Mouse (Mus musculus) liver, adult 2 months (tissue): ENCODE measurements around the gene Kdm6a. TPM values are rescaled to one million over a fixed set of nuclear protein-coding genes. Genes with fewer than 3 reads are reported as not detected.
A peak's percentile ranks its signal among the peaks of the same experiment; 100 is the strongest.

Experiments
- DNase-seq: peaks from one replicate; pipeline ENCODE4 v3.0.0-alpha.2; 2011; ENCODE audit warnings: low read depth, low spot score; ENCODE audit errors: extremely low read depth
- H3K27ac ChIP-seq: fragments of 200-500 bp; replicated peaks from 2 replicates; pipeline ENCODE4 v1.5.1; 2012; ENCODE audit warnings: low read depth, mild to moderate bottlenecking, control low read depth, inconsistent platforms, low read length; ENCODE audit not compliant: insufficient read depth
- H3K27me3 ChIP-seq: fragments of 200-500 bp; 2 replicates; pipeline ENCODE4 v1.6.1; 2012; ENCODE audit warnings: mild to moderate bottlenecking, moderate library complexity, low read length, inconsistent platforms; ENCODE audit not compliant: control insufficient read depth, insufficient read depth
- H3K36me3 ChIP-seq: fragments of 200-500 bp; 2 replicates; pipeline ENCODE4 v1.6.1; 2012; ENCODE audit warnings: low read length, inconsistent platforms; ENCODE audit not compliant: control insufficient read depth, insufficient read depth
- H3K4me1 ChIP-seq: fragments of 200-500 bp; 2 replicates; pipeline ENCODE4 v1.6.1; 2011; ENCODE audit warnings: low read length; ENCODE audit not compliant: control insufficient read depth, insufficient read depth
- H3K4me3 ChIP-seq: fragments of 200-500 bp; 2 replicates; pipeline ENCODE4 v1.5.1; 2011; ENCODE audit warnings: low read depth, mild to moderate bottlenecking, control low read depth, low read length, moderate library complexity; ENCODE audit not compliant: insufficient read depth
- H3K79me2 ChIP-seq: fragments of 200-500 bp; 2 replicates; pipeline ENCODE4 v1.6.1; 2012; ENCODE audit warnings: inconsistent platforms, mild to moderate bottlenecking, low read length, moderate library complexity; ENCODE audit not compliant: control insufficient read depth, insufficient read depth
- H3K9ac ChIP-seq: fragments of 200-500 bp; 2 replicates; pipeline ENCODE4 v1.6.1; 2012; ENCODE audit warnings: low read depth, mild to moderate bottlenecking, control low read depth, inconsistent platforms, low read length
- CTCF ChIP-seq: fragments of 200-500 bp; IDR thresholded peaks from 2 replicates; pipeline ENCODE4 v1.5.1; 2011; ENCODE audit warnings: low read depth, low read length, control low read depth
- POLR2A ChIP-seq: fragments of 200-500 bp; IDR thresholded peaks from 2 replicates; pipeline ENCODE4 v1.6.1; 2011; ENCODE audit warnings: low read length, control low read depth; ENCODE audit not compliant: insufficient read depth; ENCODE audit errors: extremely low read depth
- WGBS: fragments of 180-500 bp; shearing (Covaris S2); methylation state at CpG from one replicate; pipeline ENCODE4 v1.1.7; 2018; 5-methylcytosine and 5-hydroxymethylcytosine counted together
- polyA plus RNA-seq: library from polyadenylated mRNA; depleted of rRNA; stranded (reverse); fragments of >200 nt; gene quantifications from 2 replicates; pipeline ENCODE4 v1.2.3, GENCODE M21; 2012; rRNA removed
- total RNA-seq: library from RNA; depleted of rRNA; stranded (reverse); fragments of >200 nt; gene quantifications from 2 replicates; pipeline ENCODE4 v1.2.3, GENCODE M21; 2014; rRNA removed

Gene Kdm6a
- 20.8 and 21.8 TPM in 2 replicates for total RNA-seq
- polyA plus RNA-seq, result 4.2 and 4.9 TPM in 2 replicates

DNA sequence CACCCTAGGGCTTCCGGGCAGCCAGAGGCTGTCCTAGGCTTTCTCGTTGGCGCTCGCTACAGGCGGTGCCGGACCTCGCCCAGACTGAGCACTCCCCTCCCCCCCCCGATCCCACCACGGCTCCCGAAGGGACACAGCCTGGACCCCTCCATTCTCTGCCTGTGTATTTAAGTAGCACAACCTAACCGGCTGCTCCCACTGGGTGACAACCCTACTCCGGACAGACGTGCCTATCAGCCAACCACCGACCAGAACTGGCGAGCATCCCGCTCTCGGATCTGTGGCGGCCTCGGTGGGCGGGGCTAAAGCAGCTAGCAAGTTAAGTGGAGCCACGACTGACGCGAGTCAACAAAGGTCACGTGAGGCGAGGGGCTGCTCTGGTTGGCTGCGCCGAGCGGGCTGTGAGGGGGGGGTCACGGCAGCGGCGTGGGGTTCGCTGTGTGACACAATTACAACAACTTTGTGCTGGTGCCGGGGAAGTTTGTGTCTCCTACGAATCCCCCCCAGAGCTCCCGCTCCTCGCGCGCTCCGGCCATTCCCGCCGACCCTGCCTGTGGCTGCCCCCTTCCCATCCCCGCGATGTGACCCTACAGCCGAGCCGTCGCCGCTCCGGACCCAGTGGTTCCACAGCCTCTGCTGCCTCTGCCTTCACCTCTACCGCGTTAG, at the start of gene Kdm6a:
Kdm6a (plus strand) TSS at position 384 of the 666 bp plus-strand sequence.
- TF ChIP-seq POLR2A (peak; percentile 78), CTCF (no peak)
- H3K36me3 ChIP-seq, result no peaks in the 10 kb centered on the region
- DNase-seq, result peak; percentile 90
- no peaks in the 10 kb centered on the region; the same call in 1 of the 2 replicates for H3K4me1 ChIP-seq
- H3K27me3 ChIP-seq, result no peaks in the 10 kb centered on the region
- H3K9ac ChIP-seq, result peak within 1 kb of the TSS; percentile 95
- H3K79me2 ChIP-seq, result peaks cover 6% of the 10 kb centered on the region; the same call in 1 of the 2 replicates
- H3K27ac ChIP-seq, result peak within 1 kb of the TSS; percentile 97
- 0% methylated on average over 30 of the region's 50 CpGs for WGBS
- peak within 1 kb of the TSS; percentile 92 for H3K4me3 ChIP-seq

DNA sequence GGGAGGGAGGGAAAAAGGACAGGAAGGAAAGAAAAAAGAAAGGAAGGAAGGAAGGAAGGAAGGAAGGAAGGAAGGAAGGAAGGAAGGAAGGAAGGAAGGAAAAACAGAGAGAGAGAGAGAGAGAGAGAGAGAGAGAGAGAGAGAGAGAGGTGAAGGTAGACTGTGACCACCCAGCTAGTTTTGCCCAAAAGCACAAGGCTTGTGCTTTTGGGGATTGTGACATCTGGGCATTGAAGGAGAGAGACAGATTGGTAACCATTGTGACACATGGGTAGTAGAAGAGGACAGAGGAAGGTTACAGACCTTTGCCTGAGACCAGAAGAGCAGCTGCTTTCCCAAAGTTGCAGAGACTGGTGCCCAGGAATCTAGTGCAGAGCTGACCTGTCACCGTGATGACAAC, 16.8 kb upstream of the Kdm6a start, which contains the start of gene Dusp21:
Dusp21 (plus strand) TSS at position 301 of the 400 bp plus-strand sequence.
- Histone ChIP-seq H3K27ac (no peak within 1 kb of the TSS), H3K4me1 (no peaks in the 10 kb centered on the region), H3K27me3 (no peaks in the 10 kb centered on the region), H3K4me3 (no peak within 1 kb of the TSS), H3K36me3 (no peaks in the 10 kb centered on the region), H3K9ac (no peak within 1 kb of the TSS), H3K79me2 (no peaks in the 10 kb centered on the region)
- TF ChIP-seq POLR2A (no peak), CTCF (no peak)
- 100% methylated on average over 1 of the region's 1 CpGs for WGBS
- no peak for DNase-seq

DNA sequence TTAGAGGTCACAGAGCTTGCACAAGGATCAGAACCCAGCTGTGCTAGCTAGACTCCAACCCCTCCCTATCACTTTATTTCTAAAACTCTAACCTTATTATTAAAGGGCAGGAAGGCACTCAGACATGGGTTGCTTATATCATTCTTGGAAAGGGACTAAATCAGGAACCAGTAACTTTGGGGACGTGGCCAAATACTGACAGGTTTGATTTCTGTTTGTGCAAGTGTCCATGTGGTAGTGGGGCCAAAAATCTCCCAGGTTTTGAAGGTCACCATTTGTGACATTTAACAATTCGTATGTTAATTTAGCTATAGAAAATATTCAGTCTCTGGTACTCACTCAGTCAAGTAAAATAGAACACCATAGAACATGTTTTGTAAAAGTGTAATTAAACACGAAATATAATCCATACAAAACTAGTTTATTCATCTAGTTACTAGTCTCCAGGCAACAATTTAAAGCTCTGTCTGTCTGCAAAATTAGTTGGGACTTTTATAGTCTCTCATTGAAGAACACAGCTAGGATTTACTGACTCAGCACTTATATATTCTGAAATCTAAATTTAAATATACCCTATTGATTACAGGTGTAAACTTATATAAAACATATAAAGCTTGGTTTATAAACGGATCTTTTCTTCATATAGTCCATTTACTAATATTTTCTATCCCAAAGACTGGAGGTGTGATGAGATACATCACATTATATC, 1.5 kb upstream of the Kdm6a start:
- Histone ChIP-seq H3K9ac (no peak overlapping the region), H3K27me3 (no peaks in the 10 kb centered on the region), H3K36me3 (no peaks in the 10 kb centered on the region), H3K4me1 (no peaks in the 10 kb centered on the region; the same call in 1 of the 2 replicates), H3K4me3 (no peak overlapping the region), H3K79me2 (peaks cover 6% of the 10 kb centered on the region; the same call in 1 of the 2 replicates), H3K27ac (0 out of 2 replicates have a peak overlapping the region, but pooled peaks have one; percentile 24)
- DNase-seq, result peak; percentile 47
- TF ChIP-seq CTCF (no peak), POLR2A (no peak)
- 42% methylated on average over 4 of the region's 4 CpGs for whole genome bisulfite sequencing

DNA sequence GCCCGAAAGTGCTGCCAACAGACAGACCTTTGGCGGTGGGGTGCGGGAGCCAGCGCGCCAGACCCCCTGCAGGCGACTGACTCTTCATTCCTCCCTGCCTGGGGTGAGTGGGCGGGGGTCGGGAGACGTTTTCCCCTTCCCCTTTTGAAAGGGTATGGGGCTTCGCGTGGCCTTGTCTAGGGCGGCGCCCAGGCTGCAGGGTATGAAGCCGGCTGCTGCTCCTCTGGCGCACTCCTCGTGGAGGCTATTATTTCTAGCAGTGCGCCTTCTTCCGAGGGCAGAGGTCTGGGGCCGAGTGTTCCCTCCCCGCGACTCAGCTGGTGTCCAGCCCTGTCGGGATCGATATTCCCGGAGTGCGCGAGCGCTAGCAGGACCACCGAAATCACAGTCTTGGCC, 581 bp upstream of the Kdm6a start:
- no peak for TF ChIP-seq CTCF
- no peak for TF ChIP-seq POLR2A
- Histone ChIP-seq H3K27ac (peak overlapping the region; percentile 92), H3K4me3 (peak overlapping the region; percentile 92), H3K36me3 (no peaks in the 10 kb centered on the region), H3K27me3 (no peaks in the 10 kb centered on the region), H3K9ac (peak overlapping the region; percentile 87), H3K4me1 (no peaks in the 10 kb centered on the region; the same call in 1 of the 2 replicates), H3K79me2 (peaks cover 6% of the 10 kb centered on the region; the same call in 1 of the 2 replicates)
- WGBS, result under 1% methylated on average over 28 of the region's 28 CpGs
- DNase-seq, result no peak

DNA sequence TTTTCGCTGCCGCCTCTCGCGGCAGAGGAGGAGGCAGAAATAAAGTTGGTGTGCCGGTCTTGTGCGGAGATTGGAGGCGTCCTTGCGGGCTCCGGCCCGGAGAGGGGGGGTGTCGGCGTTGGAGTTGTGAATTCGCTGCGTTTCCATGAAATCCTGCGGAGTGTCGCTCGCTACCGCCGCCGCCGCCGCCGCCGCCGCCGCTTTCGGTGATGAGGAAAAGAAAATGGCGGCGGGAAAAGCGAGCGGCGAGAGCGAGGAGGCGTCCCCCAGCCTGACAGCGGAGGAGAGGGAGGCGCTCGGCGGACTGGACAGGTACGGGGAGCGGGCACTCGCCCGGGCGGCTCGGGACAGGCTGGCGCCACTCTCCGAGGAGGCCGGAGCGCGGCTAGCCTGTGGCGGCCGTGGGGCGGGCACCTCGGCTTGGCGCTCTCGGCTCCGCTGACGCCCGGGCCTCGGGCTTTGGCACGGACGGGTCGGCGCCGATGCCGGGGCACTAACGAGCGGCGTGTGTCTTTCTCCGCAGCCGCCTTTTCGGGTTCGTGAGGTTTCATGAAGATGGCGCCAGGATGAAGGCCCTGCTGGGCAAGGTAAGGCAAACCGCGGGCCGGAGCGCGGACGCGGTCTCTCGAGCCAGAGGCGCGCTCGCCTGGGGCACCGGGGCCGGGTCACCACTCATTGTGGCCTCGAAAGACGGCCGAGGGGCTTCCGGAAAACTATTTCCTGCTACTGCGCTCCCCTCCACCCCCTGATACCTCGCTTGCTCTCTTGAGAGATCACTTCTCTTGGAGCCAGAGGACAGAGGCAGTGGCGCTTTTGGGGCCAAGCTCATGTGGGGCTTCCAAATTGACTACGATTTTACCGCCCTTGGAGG, 721 bp downstream of the Kdm6a start:
- H3K4me3 ChIP-seq, result peak overlapping the region; percentile 87
- H3K4me1 ChIP-seq, result no peaks in the 10 kb centered on the region; the same call in 1 of the 2 replicates
- under 1% methylated on average over 67 of the region's 95 CpGs for WGBS
- peak overlapping the region; percentile 97 for H3K27ac ChIP-seq
- peaks cover 6% of the 10 kb centered on the region; the same call in 1 of the 2 replicates for H3K79me2 ChIP-seq
- no peaks in the 10 kb centered on the region for H3K27me3 ChIP-seq
- peak overlapping the region; percentile 95 for H3K9ac ChIP-seq
- DNase-seq, result no peak
- TF ChIP-seq CTCF, result no peak
- no peak for TF ChIP-seq POLR2A
- H3K36me3 ChIP-seq, result no peaks in the 10 kb centered on the region
